Mouse (Mus musculus): ENCODE data around the gene Atxn7.

- no peak for TF ChIP-seq CTCF (IDR thresholded peaks at IDR 0.05; ENCODE audit: low read depth, low read length)
- TF ChIP-seq POLR2A (IDR thresholded peaks at IDR 0.05; ENCODE audit: insufficient read depth, low read length) = no peak
These were observed 27.2 kb downstream of the Atxn7 start for GRCm38 (mm10) chr14:13988397-13988796.
